Mouse (Mus musculus): ENCODE data around the gene Aak1.

- TF ChIP-seq POLR2A (IDR thresholded peaks at IDR 0.05; ENCODE audit: control insufficient read depth, low read depth, low read length) (no peak), CTCF (IDR thresholded peaks at IDR 0.05; ENCODE audit: control insufficient read depth, insufficient read depth, insufficient replicate concordance, low read depth, low read length) (no peak)
Observed at GRCm38 (mm10) chr6:86830738-86831500, 18.4 kb upstream of the Aak1 start.

Measured in testis, adult 2 months (tissue).